Mouse (Mus musculus): ENCODE data around the gene Ryr3.
"Not testable (repeated sequence)": the region's sequence is repeated elsewhere in the genome, so short reads cannot be mapped to it uniquely, and the experiment has no call there.

The Ryr3 gene

DNA sequence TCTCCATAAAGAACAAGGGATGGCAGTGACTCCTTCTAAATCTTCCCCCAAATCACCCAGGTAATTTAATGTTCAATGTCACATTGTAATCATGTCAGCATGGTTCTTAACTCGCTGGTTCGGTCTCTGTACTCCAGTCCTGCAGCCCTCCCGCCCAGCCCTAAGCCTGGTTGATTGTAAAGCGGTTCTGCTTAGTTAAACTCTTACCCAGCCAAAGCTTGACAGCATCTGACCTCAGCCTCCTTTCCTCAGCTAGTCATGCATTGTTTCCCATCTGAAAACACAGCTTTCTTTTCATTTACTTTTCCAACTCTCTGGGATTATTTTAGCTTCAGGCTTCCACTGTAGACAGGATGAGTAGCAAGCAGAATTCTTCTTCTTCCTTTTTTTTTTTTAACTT is 121.7 kb downstream of the Ryr3 start:
- no peak for DNase-seq

DNA sequence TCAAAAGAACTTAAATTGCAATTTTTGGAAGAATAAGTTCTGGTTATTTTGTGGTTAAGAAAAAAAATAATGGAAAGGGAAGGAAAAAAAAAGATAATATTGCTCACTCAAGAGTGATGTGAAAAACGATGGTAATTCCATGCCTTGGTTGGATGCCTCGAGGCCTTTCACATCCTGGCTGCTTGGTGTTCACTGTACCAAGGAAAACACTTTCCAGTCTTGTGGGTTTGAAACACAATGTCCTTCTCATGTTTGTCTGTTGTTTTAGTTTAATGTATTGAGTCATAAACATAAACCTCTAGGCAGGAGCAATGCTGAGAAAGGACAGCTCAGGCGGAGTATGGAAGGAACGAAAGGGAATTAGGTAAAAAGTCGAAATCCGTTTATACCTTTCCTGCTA is 122.8 kb downstream of the Ryr3 start:
- no peak for DNase-seq

DNA sequence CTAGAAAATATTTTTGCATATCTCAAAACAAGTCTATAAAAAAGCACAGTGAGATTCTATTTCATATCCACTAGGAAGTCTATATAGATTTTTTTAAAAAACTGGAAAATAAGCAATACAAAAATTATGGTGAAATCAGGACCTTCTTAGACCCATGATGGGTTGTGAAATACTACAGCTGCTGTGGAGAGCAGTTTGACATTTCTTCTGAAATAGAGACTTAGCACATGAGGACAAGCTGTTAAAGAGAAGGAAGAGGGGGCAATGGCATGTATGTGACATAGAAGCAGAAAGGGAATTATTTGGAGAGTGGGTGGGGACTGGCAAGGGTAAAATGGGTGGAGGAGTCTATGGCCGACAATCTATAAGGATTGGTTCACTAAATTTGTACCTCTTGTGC is 124.1 kb downstream of the Ryr3 start:
- DNase-seq, result no peak

DNA sequence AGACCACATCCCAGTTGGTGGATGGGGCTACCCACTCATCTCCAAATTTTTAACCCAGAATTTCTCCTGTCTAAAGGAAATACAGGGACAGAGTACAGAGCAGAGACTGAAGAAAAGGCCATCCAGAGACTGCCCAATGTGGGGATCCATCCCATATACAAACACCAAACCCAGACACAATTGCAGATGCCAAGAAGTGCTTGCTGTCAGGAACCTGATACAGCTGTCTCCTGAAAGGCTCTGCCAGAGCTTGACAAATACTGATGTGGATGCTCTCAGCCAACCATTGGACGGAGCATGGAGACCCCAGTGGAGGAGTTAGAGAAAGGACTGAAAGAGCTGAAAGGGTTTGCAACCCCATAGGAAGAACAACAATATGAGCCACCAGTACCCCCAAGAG is 125.6 kb downstream of the Ryr3 start:
- not testable (repeated sequence) for DNase-seq

DNA sequence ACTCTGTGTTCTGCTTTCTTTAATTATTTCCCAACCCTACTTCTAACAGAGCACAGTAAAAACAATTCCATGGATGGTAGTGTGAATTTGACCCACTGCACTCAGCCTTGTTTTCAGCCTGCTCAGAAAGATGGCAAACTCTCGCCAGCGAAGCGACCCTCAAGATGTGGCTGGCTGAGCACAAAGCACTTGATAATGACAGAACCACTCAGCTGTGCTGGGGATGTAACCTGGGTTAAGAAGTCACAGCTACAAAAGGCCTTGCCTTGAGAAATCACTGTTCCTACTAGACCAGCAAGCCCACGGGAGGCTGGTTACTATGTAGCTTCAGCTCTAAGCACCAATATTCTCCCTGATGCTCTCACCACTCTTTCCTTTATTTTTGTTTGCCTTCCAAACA is 140.5 kb downstream of the Ryr3 start:
- no peak for DNase-seq

DNA sequence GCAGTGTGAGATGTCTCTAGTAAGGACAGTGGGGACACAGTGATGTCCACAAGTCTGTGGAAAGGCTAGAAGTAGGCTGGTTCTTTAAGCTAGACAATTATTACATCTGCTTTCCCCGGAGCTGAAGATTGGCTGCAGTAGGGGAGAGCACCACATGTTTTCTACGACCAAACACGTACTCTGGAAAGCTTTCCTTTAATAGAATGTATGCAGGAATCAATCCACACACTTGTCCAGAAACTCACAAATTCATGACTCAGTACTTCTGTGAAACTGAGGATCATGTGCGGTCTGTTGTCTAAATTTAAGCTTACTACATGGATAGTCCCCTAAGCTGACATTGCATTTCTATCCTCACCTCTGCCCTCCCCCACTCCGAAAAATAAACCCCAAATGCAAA is 157.5 kb downstream of the Ryr3 start:
- DNase-seq, result no peak

DNA sequence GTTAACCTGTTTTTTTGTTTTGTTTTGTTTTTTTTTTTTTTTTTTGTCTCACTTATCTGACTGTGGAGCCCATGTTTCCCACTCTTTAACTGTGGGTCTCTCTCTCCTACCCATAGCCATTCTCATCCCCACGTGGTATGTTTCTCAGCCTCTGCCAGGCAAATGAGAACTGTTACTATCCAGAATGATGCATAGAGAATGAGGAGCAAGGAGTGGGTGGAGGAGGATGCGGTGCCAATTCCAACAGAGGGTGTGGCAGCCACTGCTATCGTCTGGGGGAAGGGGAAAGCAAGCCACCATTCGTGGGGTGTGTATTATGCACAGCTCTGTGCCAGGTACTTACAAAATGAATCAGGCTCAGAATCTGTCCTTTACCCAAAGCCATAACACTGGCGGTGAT is 158.0 kb downstream of the Ryr3 start:
- no peak for DNase-seq

DNA sequence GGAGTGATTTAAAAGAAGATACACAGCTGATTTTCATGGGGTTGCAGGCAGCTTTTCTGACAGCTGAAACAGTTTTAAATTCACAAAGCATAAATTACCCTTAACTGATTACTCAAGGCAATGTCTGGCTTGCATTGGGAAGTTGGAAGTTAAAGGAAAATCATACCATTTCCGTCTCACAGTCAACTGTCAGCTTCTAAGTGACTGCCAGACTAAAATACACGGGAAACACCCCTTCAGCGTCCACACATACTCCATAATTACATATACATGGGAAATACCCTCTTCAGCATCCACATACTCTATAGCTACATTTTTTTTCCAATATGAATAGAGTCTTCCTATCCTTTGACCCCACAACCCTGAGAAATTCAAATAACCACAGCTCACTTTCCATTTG is 158.8 kb downstream of the Ryr3 start:
- no peak for DNase-seq

DNA sequence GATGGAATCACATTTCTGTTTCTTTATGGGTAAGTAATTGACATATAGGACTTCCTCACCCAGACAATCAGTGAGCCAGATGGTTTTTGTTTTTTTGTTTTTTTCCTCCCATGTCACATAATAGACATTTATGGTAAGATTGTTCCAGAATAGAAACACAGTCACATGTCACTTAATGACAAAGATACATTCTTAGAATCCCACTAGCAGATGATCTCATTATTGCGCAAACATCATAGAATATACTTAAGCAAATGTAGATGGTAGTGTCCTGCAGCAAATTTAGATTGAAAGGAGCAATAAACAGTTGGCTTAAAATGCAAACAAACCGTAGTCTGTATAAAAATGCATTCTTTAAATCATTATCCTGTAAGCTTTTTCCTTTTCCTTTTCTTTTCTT is 161.3 kb downstream of the Ryr3 start:
- no peak for DNase-seq

DNA sequence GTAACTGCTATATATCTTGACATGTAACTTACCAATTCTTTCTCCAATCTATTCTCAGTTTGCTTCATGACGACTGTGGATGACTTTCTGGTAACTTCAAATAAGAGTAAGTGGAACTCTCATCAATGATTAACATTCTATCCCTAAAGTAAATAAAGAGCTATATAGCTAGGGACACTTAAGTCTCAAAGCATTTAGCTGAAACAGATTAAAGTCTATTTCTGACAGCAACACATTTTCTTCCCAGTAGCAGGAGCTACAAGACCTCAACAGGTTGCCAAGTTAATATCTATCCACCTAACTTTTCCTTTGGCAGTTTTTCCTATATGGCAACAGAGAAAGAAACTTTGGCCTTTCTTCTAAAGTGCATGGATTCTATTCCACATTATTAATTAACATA is 167.1 kb downstream of the Ryr3 start:
- DNase-seq, result no peak

DNA sequence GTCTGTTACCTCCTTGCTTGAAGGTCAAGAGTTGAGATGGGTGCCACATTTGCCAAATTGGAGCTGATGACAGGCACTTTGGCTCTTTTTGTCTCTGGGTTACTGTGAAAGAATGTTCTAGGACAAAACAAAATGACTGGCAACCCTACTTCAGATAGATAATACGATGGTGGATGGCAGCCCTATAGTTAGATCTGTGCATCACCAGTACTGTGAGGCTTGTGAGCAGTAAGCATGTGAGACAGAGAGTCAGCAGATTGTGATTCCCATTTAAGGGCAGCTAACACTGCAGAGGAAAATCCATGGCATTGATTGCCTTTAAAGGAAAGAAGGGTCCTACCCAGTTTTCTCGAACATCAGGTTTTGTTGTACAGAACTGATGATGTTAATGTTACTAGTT is 180.3 kb downstream of the Ryr3 start:
- no peak for DNase-seq

DNA sequence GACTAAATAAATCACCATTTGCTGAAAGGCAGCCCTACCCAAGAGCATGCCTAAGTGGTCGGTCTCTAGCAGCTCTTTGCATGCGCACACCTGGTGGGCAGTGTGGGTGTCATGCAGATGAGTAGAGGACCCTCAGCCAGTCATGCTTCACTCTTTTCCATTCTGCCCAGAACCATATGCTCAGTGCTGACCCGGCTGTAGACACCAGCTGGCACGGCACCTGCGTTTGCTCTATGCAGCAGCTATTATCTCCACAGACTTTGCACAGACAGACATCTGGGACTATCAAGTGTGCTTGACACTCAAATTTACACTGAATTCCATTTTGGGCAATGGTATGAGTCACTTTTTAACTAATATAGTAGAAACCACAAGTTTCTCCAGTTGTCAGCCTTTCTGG is 186.2 kb downstream of the Ryr3 start:
- DNase-seq, result no peak

DNA sequence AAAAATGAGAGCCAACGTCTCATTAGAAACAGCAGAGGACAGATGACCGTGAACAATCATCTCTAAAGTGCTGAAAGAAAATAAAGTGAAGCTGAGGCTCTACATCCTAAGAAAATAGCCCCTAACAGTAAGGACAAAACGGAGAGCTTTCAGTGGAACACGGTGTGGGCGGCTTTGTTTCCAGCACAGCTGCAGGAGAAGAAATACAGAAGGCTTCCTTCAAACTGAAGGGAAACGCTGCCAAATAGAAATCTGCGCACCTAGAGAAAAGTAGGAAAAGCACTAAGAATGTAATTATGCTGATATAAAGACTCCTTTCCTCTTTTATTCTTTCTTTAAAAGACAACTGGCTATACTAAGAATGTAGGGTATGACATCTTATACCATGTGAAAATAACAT is 197.0 kb downstream of the Ryr3 start:
- no peak for DNase-seq

DNA sequence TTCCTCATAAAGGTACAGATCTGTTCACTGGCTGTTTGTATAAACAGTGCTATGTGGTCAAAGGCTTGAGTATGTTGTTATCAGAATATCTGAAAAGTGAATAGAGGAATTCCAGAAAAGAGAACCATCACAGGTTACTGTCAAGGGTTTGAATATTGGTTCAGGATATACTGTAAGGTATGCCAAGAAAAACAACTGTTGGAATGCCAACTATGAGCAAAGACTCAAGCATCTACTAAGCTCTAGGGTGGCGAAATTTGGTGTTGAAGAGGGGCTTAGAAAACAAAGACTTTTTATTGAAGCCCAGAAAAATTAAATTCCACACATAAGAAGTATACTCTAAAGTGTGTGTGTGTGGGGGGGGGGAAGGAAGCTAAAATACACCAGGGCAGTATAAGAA is 198.6 kb downstream of the Ryr3 start:
- DNase-seq, result no peak

DNA sequence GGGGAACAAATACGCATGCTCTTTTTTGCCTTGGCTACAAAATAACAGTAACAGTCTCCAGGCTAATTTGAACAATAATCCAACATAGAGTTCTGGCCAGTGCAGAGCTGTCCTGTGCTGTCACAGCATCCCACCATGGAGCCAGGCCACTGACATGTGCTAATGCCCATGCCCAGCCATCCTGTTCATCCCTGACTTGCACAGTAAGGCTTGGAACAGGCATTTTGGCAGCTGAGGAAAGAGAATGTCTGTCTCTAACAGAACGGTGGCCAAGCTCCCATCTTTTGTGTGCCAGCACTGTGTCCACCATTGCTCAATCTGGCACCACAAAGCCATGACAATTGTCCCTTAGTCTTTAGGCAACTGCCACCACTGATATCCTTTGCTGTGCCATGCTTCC is 200.7 kb downstream of the Ryr3 start:
- no peak for DNase-seq

DNA sequence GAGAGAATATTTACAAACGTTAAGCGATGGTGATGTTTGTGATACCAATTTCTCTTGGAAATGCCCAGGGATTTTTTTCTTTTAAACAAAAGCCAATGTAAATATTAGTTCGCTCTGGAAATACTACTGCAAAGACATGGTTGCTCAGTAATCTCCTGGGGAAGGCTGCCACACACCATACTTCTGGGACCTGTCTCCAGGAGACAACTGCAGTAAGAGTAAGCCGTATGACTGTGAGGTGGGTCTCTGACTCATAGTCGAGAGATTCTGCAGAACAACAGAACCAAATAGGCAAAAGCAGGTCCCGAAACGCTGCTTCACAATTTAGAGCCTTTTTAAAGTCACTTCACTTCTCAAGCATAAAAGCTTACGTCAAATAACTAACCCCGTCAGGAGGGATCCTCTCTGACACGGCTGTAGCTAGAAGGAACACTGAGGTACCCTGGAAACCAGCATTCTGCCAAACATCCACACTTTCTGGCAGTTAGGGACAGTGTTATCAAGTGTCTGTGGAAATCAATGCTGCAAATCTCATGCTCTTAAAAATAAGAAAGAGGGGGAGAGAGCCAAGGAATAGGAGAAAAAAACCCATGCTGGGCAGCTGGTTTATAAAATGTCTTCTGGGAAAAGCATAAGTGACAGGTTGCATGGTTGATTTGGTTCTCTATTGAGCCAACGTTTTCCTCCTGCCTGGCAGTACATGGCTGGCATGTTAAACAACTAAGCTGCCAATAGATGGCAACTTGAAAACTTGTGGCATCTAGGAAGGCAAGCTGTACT is 207.7 kb downstream of the Ryr3 start:
- DNase-seq, result no peak

DNA sequence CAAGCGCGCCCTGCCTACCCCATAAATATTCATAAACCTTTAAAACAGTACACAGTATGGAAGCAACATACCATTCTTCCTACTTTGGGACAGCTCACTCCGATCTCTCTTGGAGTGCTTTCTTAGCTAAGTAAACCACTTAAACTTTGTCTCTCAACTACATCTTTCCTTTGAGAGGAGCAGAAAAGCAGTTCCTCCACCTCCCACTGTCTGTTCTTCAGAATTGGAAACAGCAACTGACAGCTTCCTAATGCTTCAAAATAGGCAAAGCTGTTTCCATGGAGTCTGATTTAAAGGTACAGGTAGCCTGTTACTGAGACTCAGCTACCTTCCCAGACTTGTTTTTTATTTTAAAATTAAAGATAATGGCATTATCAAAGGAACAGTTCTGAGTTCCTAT is 218.4 kb downstream of the Ryr3 start:
- no peak for DNase-seq

DNA sequence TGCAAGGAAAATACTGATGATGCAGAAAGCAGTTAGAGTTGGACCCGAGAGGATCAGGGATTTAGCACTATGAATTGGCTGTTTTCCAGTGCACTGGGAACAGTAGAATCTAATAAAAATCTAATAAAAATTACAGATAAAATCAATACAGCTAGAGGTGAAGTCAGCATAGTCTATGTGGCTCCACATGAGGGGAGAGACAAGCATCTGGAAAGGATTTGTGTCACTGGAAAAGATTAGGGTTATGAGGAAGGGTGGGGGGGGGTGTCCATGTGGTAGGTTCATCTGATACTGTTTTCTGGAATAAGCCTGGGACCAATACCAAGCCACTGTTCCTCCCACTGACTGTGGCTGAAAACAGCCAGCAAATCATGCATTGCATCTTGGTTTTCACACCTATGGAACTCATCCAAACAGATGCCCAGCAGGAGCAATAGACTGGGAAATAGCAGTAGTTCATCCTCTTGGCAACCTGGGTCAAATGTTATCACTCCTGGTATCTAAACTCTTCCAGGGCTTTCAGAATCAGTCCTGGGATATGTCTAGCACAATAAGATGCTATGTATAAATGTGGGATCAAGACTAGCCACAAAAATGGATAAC is 233.9 kb downstream of the Ryr3 start:
- DNase-seq, result no peak

DNA sequence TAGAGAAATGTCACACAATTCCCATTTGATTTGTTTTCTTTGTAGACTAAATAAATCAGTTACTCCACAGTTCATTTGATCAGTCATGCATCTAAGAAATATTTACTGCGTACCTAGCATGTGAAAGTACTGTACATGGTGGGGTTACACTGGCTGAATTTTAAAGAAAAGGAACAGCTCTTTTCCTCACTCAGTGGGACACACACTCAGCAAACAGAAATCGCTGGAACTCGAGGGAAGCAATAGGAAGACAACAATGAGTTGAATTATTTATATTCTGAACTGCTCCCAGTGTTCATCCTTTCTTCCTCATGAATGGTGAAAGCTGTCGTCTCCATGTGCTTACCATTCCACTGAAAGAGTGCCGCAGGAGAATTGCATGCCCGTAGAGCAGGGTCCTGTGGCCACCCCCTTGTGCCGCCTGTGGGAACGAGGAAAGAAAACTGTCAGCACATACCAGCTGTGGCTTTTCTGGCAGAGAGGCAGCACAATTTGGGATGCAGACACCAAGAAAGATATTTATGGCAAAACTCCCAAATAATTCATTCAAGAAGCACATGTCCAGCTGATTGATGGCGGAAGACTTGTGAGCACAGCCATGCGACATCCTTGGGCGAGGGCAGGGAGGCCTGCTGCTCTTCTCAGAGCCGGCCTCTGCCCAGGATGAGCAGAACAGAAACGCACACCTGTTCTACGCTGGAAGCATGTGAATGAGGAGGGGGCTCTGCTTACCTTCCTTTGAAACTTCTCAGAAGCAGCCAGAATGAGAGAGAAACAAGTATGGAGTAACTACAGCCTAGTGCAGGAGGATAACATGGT is 249.9 kb downstream of the Ryr3 start:
- no peak for DNase-seq

DNA sequence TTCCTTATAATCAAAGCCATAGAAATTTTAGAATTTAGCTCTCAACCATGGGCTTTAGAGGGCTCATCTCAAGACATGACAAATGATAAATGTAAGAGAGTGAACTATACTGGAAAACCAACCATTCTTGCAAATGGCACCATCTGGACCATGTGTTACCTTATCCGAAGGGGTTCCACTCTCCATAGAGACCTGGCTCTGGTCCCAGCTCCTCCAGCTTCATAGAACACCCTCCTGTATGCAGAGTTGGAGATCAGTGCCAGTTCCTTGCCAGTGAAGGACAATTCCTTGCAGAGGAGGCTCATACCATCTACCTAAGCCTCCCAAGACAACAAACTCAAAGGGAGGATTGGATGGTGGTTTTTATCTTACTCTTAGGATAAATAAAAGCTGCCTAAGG is 268.0 kb downstream of the Ryr3 start:
- DNase-seq, result no peak

DNA sequence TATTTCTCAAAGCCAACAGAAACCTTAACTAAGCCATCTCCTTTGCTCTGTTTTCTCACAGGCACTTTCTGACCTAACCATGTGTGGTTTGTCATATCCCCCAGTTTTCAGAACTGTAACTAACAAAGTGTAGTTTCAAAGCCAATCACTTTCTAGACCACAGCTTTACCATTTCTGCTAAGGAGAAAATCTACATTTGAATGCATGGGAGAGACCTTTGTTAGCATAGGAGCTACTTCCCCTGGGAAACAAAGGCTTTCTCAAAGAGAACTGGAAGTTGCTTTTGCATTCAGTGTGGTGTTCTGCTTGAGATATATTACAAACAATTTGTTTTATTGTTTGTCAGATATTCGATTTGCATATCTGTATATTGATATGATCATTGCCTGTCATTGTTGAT is 285.1 kb downstream of the Ryr3 start:
- DNase-seq, result no peak

DNA sequence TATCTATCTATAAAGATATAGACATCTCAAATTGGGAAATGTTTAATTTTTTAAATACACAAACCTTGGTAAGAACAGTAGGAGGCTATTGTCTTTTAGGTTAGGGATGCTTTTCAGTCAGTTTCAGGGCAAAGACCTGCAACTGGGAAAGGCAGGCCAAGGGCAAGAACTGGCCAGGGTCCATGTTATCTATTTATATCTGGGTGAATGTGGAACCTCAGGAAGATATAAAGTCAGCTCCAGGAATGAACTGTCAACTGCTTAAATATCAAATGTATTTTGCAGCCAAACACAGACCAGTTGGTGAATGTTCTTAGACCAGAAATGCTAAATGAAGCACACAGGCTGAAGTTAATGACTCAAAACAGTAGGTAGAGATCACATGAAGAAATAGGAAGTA is 303.1 kb downstream of the Ryr3 start:
- DNase-seq, result no peak

DNA sequence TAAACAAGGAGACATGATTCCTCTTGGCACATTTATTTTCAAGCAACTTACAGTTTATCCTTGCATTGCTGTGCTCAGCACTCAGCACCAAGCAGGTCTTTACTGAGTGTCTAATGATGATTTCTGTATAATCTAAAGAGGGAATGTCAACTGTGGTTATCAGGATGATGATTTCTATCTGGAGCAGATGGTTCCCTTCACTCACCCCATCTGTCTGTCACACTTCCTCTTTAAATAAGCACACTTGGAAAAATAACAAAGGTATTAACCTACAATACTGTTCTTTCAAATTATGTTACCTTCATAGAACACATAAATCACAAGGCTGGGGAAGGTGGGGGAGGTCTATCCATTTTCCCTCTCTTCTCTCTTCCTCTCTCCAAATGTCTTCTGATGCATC is 304.3 kb downstream of the Ryr3 start:
- no peak for DNase-seq

DNA sequence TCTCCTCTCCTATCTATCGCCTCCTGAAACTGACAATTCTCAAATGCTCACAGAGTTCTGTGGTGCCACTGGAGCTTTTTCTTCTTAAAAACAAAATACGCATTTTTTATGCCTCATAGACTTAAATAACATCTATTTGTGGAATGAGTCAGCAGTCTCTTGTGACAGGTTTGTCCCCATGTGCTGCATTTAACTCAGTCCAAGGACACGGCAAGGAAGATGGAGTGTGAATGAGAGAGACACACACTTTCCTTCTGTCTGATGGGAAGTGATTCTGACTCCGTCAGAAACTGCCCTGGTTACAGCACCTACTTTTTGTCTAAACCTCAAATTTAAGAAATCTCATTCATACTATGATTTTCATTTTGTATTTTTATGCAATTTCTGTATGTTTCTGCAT is 306.3 kb downstream of the Ryr3 start:
- no peak for DNase-seq

All from thymus, postnatal 36 days (tissue).